Mouse (Mus musculus) MEL (cell line): Measurements from ENCODE around the gene Gm5580. TPM values are rescaled to one million over a fixed set of nuclear protein-coding genes. Genes with fewer than 3 reads are reported as not detected.

Experiments
- DNase-seq: peaks from one replicate; pipeline ENCODE4 v3.0.0; 2011; ENCODE audit warnings: low read depth, low spot score
- H3K27ac ChIP-seq: 2 replicates; pipeline ENCODE4 v1.5.1; 2012; ENCODE audit warnings: low read depth, mild to moderate bottlenecking, control low read depth, low read length, moderate library complexity; ENCODE audit not compliant: control insufficient read depth
- H3K27me3 ChIP-seq, 2 experiments: fragments of 150-350 bp in 1 of 2; sonication (generic) in 1 of 2; 2 replicates each; pipeline ENCODE4 v1.6.1; 2012; ENCODE audit warnings: low read length in 2 of 2, mild to moderate bottlenecking in 2 of 2, improper control_type of control experiment in 1 of 2, moderate library complexity in 1 of 2; ENCODE audit not compliant: insufficient read depth in 2 of 2, control insufficient read depth in 1 of 2
- H3K36me3 ChIP-seq, 2 experiments: 2 replicates each; pipeline ENCODE4 v1.6.1; 2012 to 2014; ENCODE audit warnings: low read length in 2 of 2, improper control_type of control experiment in 1 of 2, inconsistent platforms in 1 of 2, mild to moderate bottlenecking in 1 of 2; ENCODE audit not compliant: insufficient read depth in 2 of 2, control insufficient read depth in 1 of 2
- H3K4me1 ChIP-seq, 2 experiments: fragments of 150-350 bp in 1 of 2; sonication (generic) in 1 of 2; 2 replicates each; pipeline ENCODE4 v1.6.1; 2012; ENCODE audit warnings: low read length in 2 of 2, improper control_type of control experiment in 1 of 2, mild to moderate bottlenecking in 1 of 2; ENCODE audit not compliant: insufficient read depth in 2 of 2, control insufficient read depth in 1 of 2
- H3K4me3 ChIP-seq, 2 experiments: fragments of 150-350 bp in 1 of 2; sonication (generic) in 1 of 2; 2 replicates each; pipeline ENCODE4 v1.5.1; 2012; ENCODE audit warnings: low read depth in 2 of 2, low read length in 2 of 2, mild to moderate bottlenecking in 2 of 2, moderate library complexity in 2 of 2, control low read depth in 1 of 2, improper control_type of control experiment in 1 of 2; ENCODE audit not compliant: control insufficient read depth in 1 of 2, insufficient read depth in 1 of 2
- H3K79me2 ChIP-seq: 2 replicates; pipeline ENCODE4 v1.6.1; 2012; ENCODE audit warnings: mild to moderate bottlenecking, low read length, moderate library complexity; ENCODE audit not compliant: control insufficient read depth, poor library complexity, insufficient read depth
- H3K9ac ChIP-seq: 2 replicates; pipeline ENCODE4 v1.6.1; 2012; ENCODE audit warnings: low read depth, mild to moderate bottlenecking, control low read depth, low read length, moderate library complexity; ENCODE audit not compliant: control insufficient read depth, poor library complexity, severe bottlenecking
- H3K9me3 ChIP-seq: fragments of 150-350 bp; sonication (generic); replicated peaks from 2 replicates; pipeline ENCODE4 v1.6.1; 2012; ENCODE audit warnings: mild to moderate bottlenecking, low read length, improper control_type of control experiment, moderate library complexity; ENCODE audit not compliant: insufficient read depth
- BHLHE40 ChIP-seq: IDR thresholded peaks from 2 replicates; pipeline ENCODE4 v1.6.1; 2012; ENCODE audit warnings: low read depth, mild to moderate bottlenecking, inconsistent platforms, low read length, improper control_type of control experiment, borderline replicate concordance
- CHD1 ChIP-seq: IDR thresholded peaks from 2 replicates; pipeline ENCODE4 v1.6.1; 2012; ENCODE audit warnings: low read depth, mild to moderate bottlenecking, inconsistent platforms, low read length, improper control_type of control experiment
- CTCF ChIP-seq, 3 experiments: IDR thresholded peaks in 2 of 3; conservative IDR thresholded peaks in 1 of 3; 2 replicates each; pipeline ENCODE4 v1.5.1; 2011 to 2012; ENCODE audit warnings: low read length in 3 of 3, low read depth in 2 of 3, mild to moderate bottlenecking in 2 of 3, improper control_type of control experiment in 1 of 3, inconsistent platforms in 1 of 3, mixed read lengths in 1 of 3, moderate library complexity in 1 of 3; ENCODE audit not compliant: control insufficient read depth in 1 of 3, insufficient read depth in 1 of 3, poor library complexity in 1 of 3, severe bottlenecking in 1 of 3
- ELF1 ChIP-seq: IDR thresholded peaks from 2 replicates; pipeline ENCODE4 v1.6.1; 2014; ENCODE audit warnings: low read depth, mild to moderate bottlenecking, inconsistent platforms, low read length, improper control_type of control experiment, moderate library complexity
- EP300 ChIP-seq, 2 experiments: IDR thresholded peaks; 2 replicates each; pipeline ENCODE4 v1.6.1; 2011; ENCODE audit warnings: improper control_type of control experiment in 2 of 2, low read length in 2 of 2, low read depth in 1 of 2, mild to moderate bottlenecking in 1 of 2
- ETS1 ChIP-seq: IDR thresholded peaks from 2 replicates; pipeline ENCODE4 v1.6.1; 2012; ENCODE audit warnings: low read depth, mild to moderate bottlenecking, inconsistent platforms, low read length, improper control_type of control experiment, moderate library complexity
- GABPA ChIP-seq: IDR thresholded peaks from 2 replicates; pipeline ENCODE4 v1.6.1; 2012; ENCODE audit warnings: low read depth, mild to moderate bottlenecking, inconsistent platforms, low read length, improper control_type of control experiment, moderate library complexity
- GATA1 ChIP-seq: IDR thresholded peaks from 2 replicates; pipeline ENCODE4 v1.6.1; 2011; ENCODE audit warnings: low read depth, low read length, improper control_type of control experiment
- HCFC1 ChIP-seq: IDR thresholded peaks from 2 replicates; pipeline ENCODE4 v1.6.1; 2012; ENCODE audit warnings: low read depth, mild to moderate bottlenecking, inconsistent platforms, low read length, improper control_type of control experiment, moderate library complexity
- JUND ChIP-seq: IDR thresholded peaks from 2 replicates; pipeline ENCODE4 v1.6.1; 2011; ENCODE audit warnings: low read depth, mild to moderate bottlenecking, improper control_type of control experiment, low read length
- KAT2A ChIP-seq: conservative IDR thresholded peaks from 2 replicates; pipeline ENCODE4 v1.6.1; 2012; ENCODE audit warnings: low read depth, low read length, improper control_type of control experiment, inconsistent platforms
- MAFK ChIP-seq: IDR thresholded peaks from 2 replicates; pipeline ENCODE4 v1.6.1; 2011; ENCODE audit warnings: low read depth, mild to moderate bottlenecking, low read length, improper control_type of control experiment, borderline replicate concordance
- MAX ChIP-seq: IDR thresholded peaks from 2 replicates; pipeline ENCODE4 v1.6.1; 2011; ENCODE audit warnings: low read length, improper control_type of control experiment
- MAZ ChIP-seq: IDR thresholded peaks from 2 replicates; pipeline ENCODE4 v1.6.1; 2012; ENCODE audit warnings: low read depth, mild to moderate bottlenecking, inconsistent platforms, low read length, improper control_type of control experiment
- MEF2A ChIP-seq: IDR thresholded peaks from 2 replicates; pipeline ENCODE4 v1.6.1; 2014; ENCODE audit warnings: low read depth, mild to moderate bottlenecking, inconsistent platforms, low read length, improper control_type of control experiment; ENCODE audit not compliant: poor library complexity, insufficient replicate concordance, severe bottlenecking; ENCODE audit errors: extremely low read depth
- MYB ChIP-seq: IDR thresholded peaks from 2 replicates; pipeline ENCODE4 v1.6.1; 2011; ENCODE audit warnings: mild to moderate bottlenecking, low read depth, low read length, improper control_type of control experiment
- MYC ChIP-seq: IDR thresholded peaks from 2 replicates; pipeline ENCODE4 v1.6.1; 2011; ENCODE audit warnings: low read depth, mild to moderate bottlenecking, low read length, improper control_type of control experiment, moderate library complexity
- POLR2A ChIP-seq, 2 experiments: IDR thresholded peaks; 2 replicates each; pipeline ENCODE4 v1.6.1; 2011 to 2012; ENCODE audit warnings: low read length in 2 of 2, mild to moderate bottlenecking in 2 of 2, control low read depth in 1 of 2, improper control_type of control experiment in 1 of 2, low read depth in 1 of 2, moderate library complexity in 1 of 2; ENCODE audit not compliant: control insufficient read depth in 1 of 2, insufficient read depth in 1 of 2, poor library complexity in 1 of 2
- POLR2AphosphoS2 ChIP-seq: IDR thresholded peaks from 2 replicates; pipeline ENCODE4 v1.6.1; 2011; ENCODE audit warnings: low read length, improper control_type of control experiment
- POLR2AphosphoS5 ChIP-seq: IDR thresholded peaks from 2 replicates; pipeline ENCODE4 v1.6.1; 2012; ENCODE audit warnings: low read depth, borderline replicate concordance, mild to moderate bottlenecking, inconsistent platforms, low read length, moderate library complexity, mixed read lengths
- RAD21 ChIP-seq: IDR thresholded peaks from 2 replicates; pipeline ENCODE4 v1.6.1; 2011; ENCODE audit warnings: mild to moderate bottlenecking, low read depth, low read length, improper control_type of control experiment
- SIN3A ChIP-seq: IDR thresholded peaks from 2 replicates; pipeline ENCODE4 v1.6.1; 2012; ENCODE audit warnings: low read length, improper control_type of control experiment, inconsistent platforms
- SMC3 ChIP-seq: IDR thresholded peaks from 2 replicates; pipeline ENCODE4 v1.6.1; 2011; ENCODE audit warnings: low read depth, low read length, improper control_type of control experiment
- TCF12 ChIP-seq: IDR thresholded peaks from 2 replicates; pipeline ENCODE4 v1.6.1; 2014; ENCODE audit warnings: low read depth, mild to moderate bottlenecking, inconsistent platforms, low read length, improper control_type of control experiment, moderate library complexity
- UBTF ChIP-seq: IDR thresholded peaks from 2 replicates; pipeline ENCODE4 v1.6.1; 2012; ENCODE audit warnings: low read depth, mild to moderate bottlenecking, inconsistent platforms, low read length, improper control_type of control experiment, moderate library complexity, borderline replicate concordance; ENCODE audit not compliant: insufficient read depth
- USF2 ChIP-seq, 2 experiments: IDR thresholded peaks; 2 replicates each; pipeline ENCODE4 v1.6.1; 2011 to 2012; ENCODE audit warnings: improper control_type of control experiment in 2 of 2, low read length in 2 of 2, borderline replicate concordance in 1 of 2, inconsistent platforms in 1 of 2, low read depth in 1 of 2, mild to moderate bottlenecking in 1 of 2; ENCODE audit not compliant: insufficient read depth in 1 of 2
- ZC3H11A ChIP-seq: IDR thresholded peaks from 2 replicates; pipeline ENCODE4 v1.6.1; 2012; ENCODE audit warnings: low read depth, mild to moderate bottlenecking, inconsistent platforms, low read length, improper control_type of control experiment
- ZKSCAN1 ChIP-seq: IDR thresholded peaks from 2 replicates; pipeline ENCODE4 v1.6.1; 2012; ENCODE audit warnings: low read depth, mild to moderate bottlenecking, inconsistent platforms, low read length, improper control_type of control experiment, moderate library complexity
- polyA plus RNA-seq, 2 experiments: library from polyadenylated mRNA; stranded (reverse) in 1 of 2; unstranded in 1 of 2; fragments of >175 nt in 1 of 2; fragments of >200 nt in 1 of 2; gene quantifications; 2 replicates each; pipeline versions ENCODE4 v1.2.1 to v1.2.4; 2012; ENCODE audit warnings: low replicate concordance in 2 of 2, low read depth in 1 of 2; ENCODE audit not compliant: insufficient read length in 2 of 2, insufficient read depth in 1 of 2, missing spikeins in 1 of 2
- total RNA-seq: library from RNA; depleted of rRNA; stranded (reverse); fragments of 300-350 nt; gene quantifications from 2 replicates; pipeline ENCODE4 v1.2.3, GENCODE M21; 2012

Gm5580 gene
- total and polyA plus RNA-seq, 3 experiments = 0.54 to 2.0 TPM; not detected in 1

DNA sequence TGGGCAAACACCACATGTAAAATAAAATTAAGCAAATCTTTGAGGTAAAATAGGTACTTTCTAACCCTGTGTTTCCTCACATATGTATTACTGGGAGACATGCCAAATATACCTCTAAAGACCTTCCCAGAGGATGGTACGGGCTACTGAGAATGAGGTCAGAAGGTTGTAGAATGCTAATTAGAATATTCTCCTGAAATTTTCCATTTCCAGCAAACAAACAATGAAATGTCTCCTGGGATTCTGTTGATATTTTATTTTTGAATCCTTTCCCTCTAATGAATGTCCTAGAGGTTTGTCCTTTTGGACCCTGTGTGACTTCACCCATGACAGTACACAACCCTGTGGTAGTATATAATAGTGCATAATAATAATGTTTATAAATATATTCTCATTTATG is 3.0 kb downstream of the Gm5580 start, which contains the start of gene Olfr214:
Gene Olfr214 (plus strand): TSS at position 301 of the 400 bp plus-strand sequence.
- Histone ChIP-seq H3K4me3 (no peak within 1 kb of the TSS), H3K36me3 (no peaks in the 10 kb centered on the region), H3K9me3 (no peaks in the 10 kb centered on the region), H3K79me2 (no peaks in the 10 kb centered on the region), H3K27ac (no peak within 1 kb of the TSS), H3K27me3 (no peaks in the 10 kb centered on the region; a peak in 1 of 4 replicates), H3K4me1 (no peaks in the 10 kb centered on the region), H3K9ac (no peak within 1 kb of the TSS)
- DNase-seq = no peak
- no peak for TF ChIP-seq EP300 (IDR thresholded peaks at IDR 0.05; ENCODE audit: low read depth in 1 of 2, low read length in 2 of 2)
- TF ChIP-seq MYB = no peak
- no peak for TF ChIP-seq ETS1
- no peak for TF ChIP-seq RAD21
- no peak for TF ChIP-seq POLR2AphosphoS5
- no peak for TF ChIP-seq UBTF
- TF ChIP-seq ELF1 = no peak
- TF ChIP-seq SMC3 = no peak
- TF ChIP-seq MYC = no peak
- TF ChIP-seq HCFC1 = no peak
- TF ChIP-seq GATA1 = no peak
- no peak for TF ChIP-seq MAX
- no peak for TF ChIP-seq USF2 (IDR thresholded peaks at IDR 0.05; ENCODE audit: borderline replicate concordance in 1 of 2, insufficient read depth in 1 of 2, low read depth in 1 of 2, low read length in 2 of 2)
- no peak for TF ChIP-seq CHD1
- TF ChIP-seq ZC3H11A = no peak

DNA sequence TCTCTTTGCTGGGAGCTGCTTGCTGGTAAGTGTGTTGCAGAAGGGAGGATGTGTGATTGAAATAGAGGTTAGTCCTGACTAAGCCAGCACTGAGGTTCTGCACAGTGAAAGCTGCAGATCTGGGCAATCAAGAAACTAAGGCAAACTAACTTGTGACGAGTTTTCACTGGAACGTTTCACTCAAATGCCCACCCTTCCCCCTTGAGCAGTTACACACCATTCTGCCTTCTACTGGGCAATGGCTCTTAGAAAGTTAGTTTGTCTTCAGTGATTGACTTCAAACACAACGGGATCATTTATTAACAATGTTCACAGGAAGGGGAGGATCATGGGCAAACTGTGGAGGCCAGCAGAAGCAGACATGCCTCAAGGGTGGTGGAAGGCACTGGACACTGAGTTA is 4.0 kb downstream of the Gm5580 start:
- no peak overlapping the region for H3K9ac ChIP-seq
- H3K27me3 ChIP-seq = no peaks in the 10 kb centered on the region; a peak in 1 of 4 replicates
- TF ChIP-seq SIN3A (no peak), GATA1 (no peak), ETS1 (no peak), MAFK (no peak), MEF2A (no peak), MYB (no peak), MAZ (no peak), SMC3 (no peak), MYC (no peak), USF2 (IDR thresholded peaks at IDR 0.05; ENCODE audit: borderline replicate concordance in 1 of 2, insufficient read depth in 1 of 2, low read depth in 1 of 2, low read length in 2 of 2) (no peak), JUND (no peak), BHLHE40 (no peak), POLR2AphosphoS2 (no peak), CTCF (IDR thresholded peaks at IDR 0.05 in 2 of 3, conservative IDR thresholded peaks at IDR 0.05 in 1 of 3; ENCODE audit: control insufficient read depth in 1 of 3, insufficient read depth in 1 of 3, low read depth in 2 of 3, low read length in 3 of 3, poor library complexity in 1 of 3, severe bottlenecking in 1 of 3) (no peak), TCF12 (no peak), ZKSCAN1 (no peak), GABPA (no peak), KAT2A (no peak), POLR2A (IDR thresholded peaks at IDR 0.05; ENCODE audit: control insufficient read depth in 1 of 2, insufficient read depth in 1 of 2, low read depth in 1 of 2, low read length in 2 of 2, poor library complexity in 1 of 2) (no peak)
- H3K9me3 ChIP-seq = no peaks in the 10 kb centered on the region
- H3K4me3 ChIP-seq = no peak overlapping the region
- no peaks in the 10 kb centered on the region for H3K36me3 ChIP-seq
- no peak overlapping the region for H3K27ac ChIP-seq
- no peaks in the 10 kb centered on the region for H3K79me2 ChIP-seq
- no peaks in the 10 kb centered on the region for H3K4me1 ChIP-seq
- DNase-seq = no peak
